Mouse (Mus musculus) forebrain, postnatal 0 days (tissue): ENCODE results near the gene Brsk2. TPM values are rescaled to one million over a fixed set of nuclear protein-coding genes. Genes with fewer than 3 reads are reported as not detected.

ENCODE experiments used
- ATAC-seq: fragments of 200-750 bp; cut with Nextera tagmentation; 2 replicates; pipeline ENCODE4 v1.8.0; 2017; ENCODE audit warnings: mild to moderate bottlenecking, moderate library complexity
- DNase-seq: peaks from one replicate; pipeline ENCODE4 v3.0.0-alpha.2; 2015
- H3K27ac ChIP-seq: fragments of 300-500 bp; sonication (generic); 2 replicates; pipeline ENCODE4 v1.5.1; 2014; ENCODE audit warnings: low read depth, mild to moderate bottlenecking, antibody characterized with exemption, low read length, moderate library complexity, mixed read lengths
- H3K27me3 ChIP-seq: fragments of 300-500 bp; sonication (generic); 2 replicates; pipeline ENCODE4 v1.6.1; 2014; ENCODE audit warnings: mild to moderate bottlenecking, low read length, mixed read lengths; ENCODE audit not compliant: insufficient read depth
- H3K36me3 ChIP-seq: fragments of 300-500 bp; sonication (generic); 2 replicates; pipeline ENCODE4 v1.6.1; 2014; ENCODE audit warnings: mild to moderate bottlenecking, moderate library complexity; ENCODE audit not compliant: insufficient read depth
- H3K4me1 ChIP-seq: fragments of 300-500 bp; sonication (generic); 2 replicates; pipeline ENCODE4 v1.6.1; 2014; ENCODE audit warnings: antibody characterized with exemption; ENCODE audit not compliant: insufficient read depth
- H3K4me2 ChIP-seq: fragments of 300-500 bp; sonication (generic); 2 replicates; pipeline ENCODE4 v1.6.1; 2014; ENCODE audit warnings: low read depth, mild to moderate bottlenecking, moderate library complexity
- H3K4me3 ChIP-seq: fragments of 300-500 bp; sonication (generic); 2 replicates; pipeline ENCODE4 v1.5.1; 2014; ENCODE audit warnings: low read depth, low read length, mixed read lengths
- H3K9ac ChIP-seq: fragments of 300-500 bp; sonication (generic); 2 replicates; pipeline ENCODE4 v1.6.1; 2014; ENCODE audit warnings: mild to moderate bottlenecking
- H3K9me3 ChIP-seq: fragments of 300-500 bp; sonication (generic); 2 replicates; pipeline ENCODE4 v1.6.1; 2016; ENCODE audit warnings: low read length
- CTCF ChIP-seq: sonication (generic); IDR thresholded peaks from 2 replicates; pipeline ENCODE4 v1.5.1; 2016; ENCODE audit warnings: antibody characterized with exemption, control low read depth, low read depth
- WGBS: fragments of 180-500 bp; shearing (Covaris S2); extraction: QIAGEN DNeasy Blood & Tissue Kit; methylation state at CpG from one replicate; pipeline ENCODE4 v1.1.7; 2014; 5-methylcytosine and 5-hydroxymethylcytosine counted together
- polyA plus RNA-seq: library from polyadenylated mRNA; unstranded; fragments of >200 nt; fragmentation: Nextera tagmentation; extraction: Ambion mirVana; gene quantifications from 2 replicates; pipeline ENCODE4 v1.2.1, GENCODE M21; 2015
- total RNA-seq: library from RNA; depleted of rRNA; stranded (reverse); fragments of >200 nt; gene quantifications from 2 replicates; pipeline ENCODE4 v1.2.3, GENCODE M21; 2014

Brsk2 gene
- total and polyA plus RNA-seq, 2 experiments from 2014 or later, result 18.3 to 132 TPM

DNA sequence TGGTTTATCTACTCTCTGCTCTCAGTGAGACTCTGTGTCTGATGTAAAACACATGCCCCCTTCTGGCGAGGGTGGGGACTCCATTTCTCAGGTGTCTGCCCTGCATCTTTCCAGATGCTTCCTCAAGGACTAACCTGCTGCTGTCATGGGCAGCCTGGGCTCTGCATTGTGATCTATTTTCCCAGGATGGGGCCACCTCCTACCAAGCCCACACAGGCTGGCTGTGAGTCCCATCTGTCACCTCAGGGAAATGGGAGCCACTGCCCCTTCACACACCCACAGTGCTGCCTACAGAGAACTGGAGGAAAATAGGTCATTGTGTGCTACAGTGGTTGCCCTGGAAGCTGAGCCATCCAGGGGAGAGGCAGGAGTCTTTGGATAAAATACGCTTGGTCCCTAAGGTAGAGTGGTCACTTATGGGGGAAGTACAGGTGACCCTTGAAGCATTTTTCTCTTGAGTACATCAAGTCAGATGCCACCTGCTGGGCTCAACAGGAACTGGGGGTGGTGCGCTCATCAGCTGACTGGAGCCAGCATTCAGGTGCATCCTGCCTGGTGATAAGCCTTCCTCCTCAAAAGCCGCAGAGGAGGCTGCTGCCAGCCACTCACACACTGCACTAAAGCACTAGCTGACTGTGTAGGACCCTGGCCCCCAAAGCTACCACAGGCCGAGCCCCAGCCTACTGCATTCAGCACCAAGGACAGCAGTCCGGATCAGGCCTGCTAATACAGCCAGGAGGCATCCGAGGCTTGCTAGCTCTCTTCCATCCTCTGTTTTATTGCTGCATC is 23.5 kb downstream of the Brsk2 start:
- Histone ChIP-seq H3K9ac (no peak overlapping the region), H3K4me2 (no peak overlapping the region), H3K27me3 (no peaks in the 10 kb centered on the region), H3K9me3 (no peaks in the 10 kb centered on the region), H3K27ac (no peak overlapping the region), H3K36me3 (no peaks in the 10 kb centered on the region), H3K4me1 (peaks cover 4% of the 10 kb centered on the region; the same call in 1 of the 2 replicates), H3K4me3 (no peak overlapping the region)
- 47% methylated on average over 7 of the region's 7 CpGs for WGBS
- peak; percentile 47 for TF ChIP-seq CTCF
- DNase-seq (peak; percentile 36), ATAC-seq (no peak)

DNA sequence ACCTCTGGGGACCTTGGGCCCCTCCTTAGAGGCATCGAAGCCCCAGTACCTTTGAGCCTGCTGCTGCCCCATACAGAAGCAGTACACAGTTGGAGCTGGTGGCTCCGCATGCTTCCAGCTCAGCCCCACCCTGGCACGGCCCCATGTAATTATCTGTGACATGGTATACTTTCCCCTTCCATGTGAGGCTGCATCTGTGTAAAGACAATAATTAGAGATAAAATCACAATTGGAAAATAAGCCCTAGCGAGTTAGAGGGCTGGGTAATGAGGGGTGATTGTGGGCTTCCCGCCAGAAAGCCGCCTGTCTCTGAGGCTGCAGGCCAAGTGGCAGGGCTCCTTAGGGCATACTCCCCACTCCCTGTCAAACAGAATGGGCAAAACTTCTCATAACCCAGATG is 28.5 kb downstream of the Brsk2 start:
- Histone ChIP-seq H3K4me3 (no peak overlapping the region), H3K9me3 (no peaks in the 10 kb centered on the region), H3K9ac (no peak overlapping the region), H3K27me3 (no peaks in the 10 kb centered on the region), H3K27ac (no peak overlapping the region), H3K4me2 (no peak overlapping the region), H3K4me1 (peaks cover 4% of the 10 kb centered on the region; the same call in 1 of the 2 replicates), H3K36me3 (peaks cover 2% of the 10 kb centered on the region; the same call in 1 of the 2 replicates)
- TF ChIP-seq CTCF, result no peak
- 33% methylated on average over 6 of the region's 6 CpGs for WGBS
- peak; percentile 88 for ATAC-seq
- DNase-seq, result peak; percentile 60

GRCm38 (mm10) chr7:141979247-141979646 is 29.7 kb downstream of the Brsk2 start:
- H3K4me1 ChIP-seq, result peaks cover 4% of the 10 kb centered on the region; the same call in 1 of the 2 replicates
- no peaks in the 10 kb centered on the region for H3K9me3 ChIP-seq
- H3K9ac ChIP-seq, result no peak overlapping the region
- H3K27ac ChIP-seq, result no peak overlapping the region
- no peak overlapping the region for H3K4me2 ChIP-seq
- H3K4me3 ChIP-seq, result no peak overlapping the region
- H3K36me3 ChIP-seq, result peaks cover 11% of the 10 kb centered on the region
- H3K27me3 ChIP-seq, result no peaks in the 10 kb centered on the region
- DNase-seq, result no peak
- no peak for ATAC-seq
- 97% methylated on average over 4 of the region's 4 CpGs for WGBS
- TF ChIP-seq CTCF, result no peak

DNA sequence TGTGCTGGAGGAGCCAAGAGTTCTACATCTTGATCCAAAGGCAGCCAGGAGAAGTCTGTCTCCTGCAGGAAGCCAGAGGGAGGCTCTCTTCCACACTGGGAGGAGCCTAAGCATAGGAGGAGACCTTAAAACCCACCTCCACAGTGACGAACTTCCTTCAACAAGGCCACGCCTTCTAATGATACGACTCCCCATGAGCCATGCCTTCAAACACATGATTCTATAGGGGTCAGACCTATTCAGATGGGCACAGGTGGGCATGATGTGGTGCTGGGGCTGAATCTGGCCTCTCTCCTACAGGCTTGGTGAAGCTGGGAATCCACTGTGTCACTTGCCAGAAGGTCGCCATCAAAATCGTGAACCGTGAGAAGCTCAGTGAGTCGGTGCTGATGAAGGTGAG is 31.7 kb downstream of the Brsk2 start:
- H3K4me1 ChIP-seq, result peaks cover 4% of the 10 kb centered on the region; the same call in 1 of the 2 replicates
- no peak overlapping the region for H3K9ac ChIP-seq
- no peak overlapping the region for H3K27ac ChIP-seq
- WGBS, result 95% methylated on average over 7 of the region's 7 CpGs
- H3K36me3 ChIP-seq, result peaks cover 31% of the 10 kb centered on the region
- H3K9me3 ChIP-seq, result no peaks in the 10 kb centered on the region
- TF ChIP-seq CTCF, result no peak
- no peak for ATAC-seq
- no peak overlapping the region for H3K4me2 ChIP-seq
- no peak overlapping the region for H3K4me3 ChIP-seq
- H3K27me3 ChIP-seq, result no peaks in the 10 kb centered on the region
- DNase-seq, result no peak

DNA sequence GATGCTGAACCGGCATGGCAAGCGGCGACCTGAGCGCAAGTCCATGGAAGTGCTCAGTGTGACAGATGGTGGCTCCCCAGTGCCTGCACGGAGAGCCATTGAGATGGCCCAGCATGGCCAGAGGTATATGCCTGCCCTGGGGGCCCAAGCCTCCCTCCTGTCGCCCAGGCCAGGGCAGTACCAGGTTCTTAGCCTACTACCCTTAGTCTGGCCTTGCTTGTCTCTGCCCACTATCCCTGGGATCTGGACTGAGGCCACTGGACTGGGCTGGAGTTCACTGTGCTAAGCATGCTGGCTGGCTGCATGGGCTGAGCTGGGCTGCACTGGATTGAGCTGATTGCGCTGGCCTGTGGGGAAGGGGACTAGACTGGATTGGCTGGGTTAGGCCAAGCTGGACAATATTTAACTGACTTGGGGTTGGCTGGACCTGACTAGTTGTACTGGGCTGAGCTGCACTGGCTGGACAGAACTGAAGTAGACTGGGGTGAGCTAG is 38.8 kb downstream of the Brsk2 start:
- H3K4me3 ChIP-seq, result no peak overlapping the region
- WGBS, result 90% methylated on average over 7 of the region's 7 CpGs
- no peaks in the 10 kb centered on the region for H3K27me3 ChIP-seq
- H3K9me3 ChIP-seq, result no peaks in the 10 kb centered on the region
- H3K9ac ChIP-seq, result no peak overlapping the region
- no peaks in the 10 kb centered on the region for H3K4me1 ChIP-seq
- ATAC-seq, result no peak
- peaks cover 92% of the 10 kb centered on the region for H3K36me3 ChIP-seq
- H3K4me2 ChIP-seq, result no peak overlapping the region
- no peak overlapping the region for H3K27ac ChIP-seq
- no peak for TF ChIP-seq CTCF
- no peak for DNase-seq

- H3K4me2 ChIP-seq, result no peak overlapping the region
- H3K4me1 ChIP-seq, result no peaks in the 10 kb centered on the region
- no peak for TF ChIP-seq CTCF
- DNase-seq (no peak), ATAC-seq (no peak)
- no peak overlapping the region for H3K9ac ChIP-seq
- H3K4me3 ChIP-seq, result no peak overlapping the region
- H3K9me3 ChIP-seq, result no peaks in the 10 kb centered on the region
- peaks cover 90% of the 10 kb centered on the region for H3K36me3 ChIP-seq
- no peaks in the 10 kb centered on the region for H3K27me3 ChIP-seq
- no peak overlapping the region for H3K27ac ChIP-seq
- 77% methylated on average over 2 of the region's 2 CpGs for WGBS
These were observed 41.6 kb downstream of the Brsk2 start for GRCm38 (mm10) chr7:141991183-141991582.

- ATAC-seq (no peak), DNase-seq (no peak)
- Histone ChIP-seq H3K4me2 (no peak overlapping the region), H3K4me1 (no peaks in the 10 kb centered on the region), H3K9ac (no peak overlapping the region), H3K27me3 (no peaks in the 10 kb centered on the region), H3K9me3 (no peaks in the 10 kb centered on the region), H3K4me3 (no peak overlapping the region), H3K27ac (no peak overlapping the region), H3K36me3 (peaks cover 89% of the 10 kb centered on the region)
- no peak for TF ChIP-seq CTCF
- 92% methylated on average over 4 of the region's 4 CpGs for WGBS
These were observed 44.6 kb downstream of the Brsk2 start for GRCm38 (mm10) chr7:141994121-141994520.
